Mouse (Mus musculus) MEL (cell line): ENCODE data around the gene Aspdh.

ENCODE experiments used
- CHD2 ChIP-seq: IDR thresholded peaks from 2 replicates; pipeline ENCODE4 v1.6.1; 2011; ENCODE audit warnings: low read length, improper control_type of control experiment
- CTCF ChIP-seq, 3 experiments: IDR thresholded peaks in 2 of 3; conservative IDR thresholded peaks in 1 of 3; 2 replicates each; pipeline ENCODE4 v1.5.1; 2011 to 2012; ENCODE audit warnings: low read length in 3 of 3, low read depth in 2 of 3, mild to moderate bottlenecking in 2 of 3, improper control_type of control experiment in 1 of 3, inconsistent platforms in 1 of 3, mixed read lengths in 1 of 3, moderate library complexity in 1 of 3; ENCODE audit not compliant: control insufficient read depth in 1 of 3, insufficient read depth in 1 of 3, poor library complexity in 1 of 3, severe bottlenecking in 1 of 3
- MXI1 ChIP-seq: IDR thresholded peaks from 2 replicates; pipeline ENCODE4 v1.6.1; 2011; ENCODE audit warnings: mild to moderate bottlenecking, low read depth, low read length, improper control_type of control experiment
- MYC ChIP-seq: IDR thresholded peaks from 2 replicates; pipeline ENCODE4 v1.6.1; 2011; ENCODE audit warnings: low read depth, mild to moderate bottlenecking, low read length, improper control_type of control experiment, moderate library complexity
- POLR2A ChIP-seq, 2 experiments: IDR thresholded peaks; 2 replicates each; pipeline ENCODE4 v1.6.1; 2011 to 2012; ENCODE audit warnings: low read length in 2 of 2, mild to moderate bottlenecking in 2 of 2, control low read depth in 1 of 2, improper control_type of control experiment in 1 of 2, low read depth in 1 of 2, moderate library complexity in 1 of 2; ENCODE audit not compliant: control insufficient read depth in 1 of 2, insufficient read depth in 1 of 2, poor library complexity in 1 of 2
- ZMIZ1 ChIP-seq: IDR thresholded peaks from 2 replicates; pipeline ENCODE4 v1.6.1; 2012; ENCODE audit warnings: low read depth, mild to moderate bottlenecking, inconsistent platforms, low read length, improper control_type of control experiment, moderate library complexity
- ZNF384 ChIP-seq: IDR thresholded peaks from 2 replicates; pipeline ENCODE4 v1.6.1; 2012; ENCODE audit warnings: low read depth, mild to moderate bottlenecking, inconsistent platforms, low read length, improper control_type of control experiment

GRCm38 (mm10) chr7:44432550-44432949 is 32.6 kb upstream of the Aspdh start:
- TF ChIP-seq ZMIZ1 (no peak), ZNF384 (no peak), POLR2A (IDR thresholded peaks at IDR 0.05; ENCODE audit: control insufficient read depth in 1 of 2, insufficient read depth in 1 of 2, low read depth in 1 of 2, low read length in 2 of 2, poor library complexity in 1 of 2) (no peak), MXI1 (no peak), CHD2 (no peak), CTCF (IDR thresholded peaks at IDR 0.05 in 2 of 3, conservative IDR thresholded peaks at IDR 0.05 in 1 of 3; ENCODE audit: control insufficient read depth in 1 of 3, insufficient read depth in 1 of 3, low read depth in 2 of 3, low read length in 3 of 3, poor library complexity in 1 of 3, severe bottlenecking in 1 of 3) (no peak), MYC (no peak)
